Mouse (Mus musculus) liver, adult 2 months (tissue): ENCODE measurements around the gene Tecpr2.

Source experiments
- CTCF ChIP-seq: fragments of 200-500 bp; IDR thresholded peaks from 2 replicates; pipeline ENCODE4 v1.5.1; 2011; ENCODE audit warnings: low read depth, low read length, control low read depth
- POLR2A ChIP-seq: fragments of 200-500 bp; IDR thresholded peaks from 2 replicates; pipeline ENCODE4 v1.6.1; 2011; ENCODE audit warnings: low read length, control low read depth; ENCODE audit not compliant: insufficient read depth; ENCODE audit errors: extremely low read depth

DNA sequence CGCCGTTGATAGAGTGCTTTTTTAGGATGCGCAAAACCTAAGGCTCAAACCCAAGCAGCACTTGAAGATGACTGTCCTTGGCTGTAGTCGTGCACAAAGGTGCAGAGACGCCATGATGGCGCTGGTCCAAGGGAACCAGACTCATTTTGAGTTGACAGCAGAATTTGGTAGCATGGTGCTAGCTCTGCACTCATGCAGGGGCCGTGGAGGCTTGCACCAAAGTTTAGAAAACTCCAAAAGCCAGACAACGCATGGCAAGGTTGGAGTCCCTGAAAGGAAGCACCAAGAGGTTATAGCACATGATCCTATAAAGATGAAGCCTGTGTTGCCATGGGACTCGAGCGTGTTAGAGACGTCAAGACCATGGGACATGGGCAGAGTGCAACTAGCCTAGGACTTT lies 129.0 kb downstream of the Tecpr2 start:
- TF ChIP-seq CTCF (no peak), POLR2A (no peak)
